In genomic region chr1:43343410-43343809, GRCm38 (mm10) we compare ENCODE assay signal across 15 mouse cellular contexts.
"Had no signal": no experiment of that assay in that cellular context is flagged by ENCODE, and none has a peak within 500 bp of the region (broad histone marks: within the 10 kb centered on the region; RNA-seq: fewer than 3 reads in every experiment).

No protein-coding gene starts in this region.

- DNase-seq: kidney, adult 18-20 months; kidney, postnatal 10 days; kidney, postnatal 4 days; layer of hippocampus, postnatal 36 days; lung, postnatal 14 days; right cerebral cortex, adult 18-20 months; right cerebral cortex, postnatal 25 days; thymus, postnatal 36 days had no signal

- H3K9ac ChIP-seq: intestine, embryonic 15.5 days; limb, embryonic 12.5 days; lung, embryonic 15.5 days; midbrain, embryonic 15.5 days; neural tube, embryonic 12.5 days had no signal

- H3K4me3 ChIP-seq: intestine, embryonic 15.5 days; layer of hippocampus, adult 2 months; limb, embryonic 12.5 days; lung, embryonic 15.5 days; midbrain, embryonic 10.5 days; midbrain, embryonic 15.5 days; neural tube, embryonic 12.5 days had no signal

- H3K36me3 ChIP-seq: intestine, embryonic 15.5 days; limb, embryonic 12.5 days; lung, embryonic 15.5 days; midbrain, embryonic 10.5 days; midbrain, embryonic 15.5 days; neural tube, embryonic 12.5 days had no signal

- ATAC-seq: intestine, embryonic 15.5 days; midbrain, embryonic 15.5 days had no signal

- H3K9me3 ChIP-seq: intestine, embryonic 15.5 days; limb, embryonic 12.5 days; lung, embryonic 15.5 days; midbrain, embryonic 10.5 days; midbrain, embryonic 15.5 days; neural tube, embryonic 12.5 days had no signal

- H3K27ac ChIP-seq: intestine, embryonic 15.5 days; layer of hippocampus, adult 2 months; limb, embryonic 12.5 days; lung, embryonic 15.5 days; midbrain, embryonic 10.5 days; midbrain, embryonic 15.5 days; neural tube, embryonic 12.5 days had no signal

- H3K27me3 ChIP-seq: intestine, embryonic 15.5 days; limb, embryonic 12.5 days; lung, embryonic 15.5 days; midbrain, embryonic 15.5 days; neural tube, embryonic 12.5 days had no signal

- H3K4me2 ChIP-seq: intestine, embryonic 15.5 days; limb, embryonic 12.5 days; lung, embryonic 15.5 days; midbrain, embryonic 15.5 days; neural tube, embryonic 12.5 days had no signal

- H3K4me1 ChIP-seq: intestine, embryonic 15.5 days; limb, embryonic 12.5 days; midbrain, embryonic 10.5 days; midbrain, embryonic 15.5 days; neural tube, embryonic 12.5 days had no signal
